Mouse (Mus musculus) left cerebral cortex, adult 9 months (tissue): ENCODE measurements around the gene Fars2.
"Not testable (repeated sequence)": the region's sequence is repeated elsewhere in the genome, so short reads cannot be mapped to it uniquely, and the experiment has no call there.

Experiments
- DNase-seq, 2 experiments: peaks; one replicate each; pipeline ENCODE4 v3.0.0; 2022; ENCODE audit warnings: low spot score in 2 of 2

Gene Fars2

GRCm38 (mm10) chr13:36294503-36294902, 177.3 kb downstream of the Fars2 start:
- DNase-seq, result no peak

GRCm38 (mm10) chr13:36295848-36296247, 178.6 kb downstream of the Fars2 start:
- peak in 1 of 2 experiments; percentile 44 for DNase-seq

GRCm38 (mm10) chr13:36296574-36296973, 179.4 kb downstream of the Fars2 start:
- no peak for DNase-seq

DNA sequence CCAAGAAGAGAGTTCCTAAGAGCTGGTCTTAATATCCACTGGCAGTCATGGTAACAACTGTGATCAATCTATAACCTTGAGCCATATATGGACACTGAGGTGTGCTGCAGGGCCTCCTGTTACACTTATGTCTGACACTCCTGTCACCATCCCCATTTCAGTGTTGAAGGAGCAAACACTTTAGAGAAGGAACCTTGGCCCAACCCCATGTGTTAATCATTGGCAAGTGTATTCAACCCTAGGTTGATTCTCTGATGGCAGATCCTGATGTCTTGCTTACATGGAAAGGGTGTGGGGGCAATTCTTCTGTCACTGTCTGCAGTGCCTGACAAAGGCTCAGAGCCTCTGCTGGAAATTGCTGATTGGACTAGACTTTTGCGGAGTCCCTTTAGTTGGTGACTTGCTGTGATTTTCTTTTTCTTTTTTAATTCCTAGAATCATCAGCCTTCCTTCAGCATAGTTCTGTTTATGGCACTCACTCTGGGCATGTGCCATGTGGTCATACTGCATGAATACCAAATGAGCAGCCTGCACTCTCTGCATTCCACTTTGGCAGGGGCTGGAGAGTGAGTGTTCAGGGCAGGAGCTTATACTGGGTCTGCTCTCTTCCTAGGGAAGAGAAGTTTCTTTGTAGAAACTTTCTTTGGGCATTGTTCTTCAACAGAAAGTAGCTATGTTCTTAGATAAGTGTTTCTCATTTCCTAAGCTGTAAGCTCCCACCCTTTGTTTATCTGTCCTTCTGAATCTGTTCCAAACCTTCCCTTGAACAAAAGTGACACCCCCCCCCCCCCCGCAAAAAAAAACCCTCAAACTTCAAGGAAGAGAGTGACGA, 181.0 kb downstream of the Fars2 start:
- no peak for DNase-seq

DNA sequence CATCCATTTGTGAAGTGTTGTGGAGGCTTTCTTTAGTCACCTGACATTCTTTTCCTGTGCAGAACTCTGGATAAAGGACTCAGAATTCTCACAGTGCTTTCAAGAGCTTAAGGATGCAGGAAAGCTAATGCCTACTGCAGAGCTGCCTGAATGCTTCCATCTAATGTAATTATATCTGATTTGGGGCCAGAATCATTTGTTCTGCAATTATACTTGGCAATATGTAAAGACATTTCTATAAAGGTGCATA, 181.5 kb downstream of the Fars2 start:
- no peak for DNase-seq

GRCm38 (mm10) chr13:36302770-36303169, 185.6 kb downstream of the Fars2 start:
- no peak for DNase-seq

- DNase-seq, result no peak
Measured at GRCm38 (mm10) chr13:36305306-36305705, 188.1 kb downstream of the Fars2 start.

DNA sequence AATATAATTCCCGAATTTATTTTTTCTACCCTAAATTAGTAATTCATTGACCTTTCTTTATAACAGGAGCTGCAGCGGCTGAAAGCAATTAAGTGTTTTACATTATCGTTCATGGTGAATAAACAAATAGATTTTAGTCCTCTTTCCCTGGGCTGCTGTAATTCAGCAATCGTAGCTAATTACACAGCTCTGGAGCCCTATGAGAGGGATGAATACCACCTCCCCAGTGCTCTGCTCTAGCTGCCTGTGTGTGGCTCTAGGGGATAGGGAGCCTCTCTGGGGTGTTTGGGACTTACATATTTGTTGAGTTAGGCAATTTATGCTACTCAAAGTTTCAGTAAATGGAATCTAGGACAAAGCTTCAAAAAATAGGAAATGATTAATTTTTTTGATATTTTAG, 190.2 kb downstream of the Fars2 start:
- no peak for DNase-seq

DNA sequence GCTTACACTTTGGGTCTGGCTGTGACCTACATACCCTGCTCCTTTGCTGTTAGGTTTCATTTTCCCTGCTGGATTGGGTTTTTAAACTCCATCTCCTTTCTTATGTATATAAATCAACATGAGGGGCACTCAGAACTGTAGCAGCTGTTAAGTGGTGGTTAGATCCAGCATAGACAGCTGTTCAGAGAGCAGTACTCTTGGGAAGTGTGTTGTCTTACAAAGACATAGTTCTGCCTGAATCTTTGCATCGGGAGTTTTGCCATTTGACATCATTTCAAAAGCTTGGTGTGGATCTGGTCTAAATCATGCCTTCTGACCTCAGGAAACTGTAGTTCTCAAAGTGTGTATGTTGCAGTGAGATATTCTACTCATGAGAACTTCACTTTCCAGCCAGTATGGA, 191.9 kb downstream of the Fars2 start:
- no peak for DNase-seq

DNA sequence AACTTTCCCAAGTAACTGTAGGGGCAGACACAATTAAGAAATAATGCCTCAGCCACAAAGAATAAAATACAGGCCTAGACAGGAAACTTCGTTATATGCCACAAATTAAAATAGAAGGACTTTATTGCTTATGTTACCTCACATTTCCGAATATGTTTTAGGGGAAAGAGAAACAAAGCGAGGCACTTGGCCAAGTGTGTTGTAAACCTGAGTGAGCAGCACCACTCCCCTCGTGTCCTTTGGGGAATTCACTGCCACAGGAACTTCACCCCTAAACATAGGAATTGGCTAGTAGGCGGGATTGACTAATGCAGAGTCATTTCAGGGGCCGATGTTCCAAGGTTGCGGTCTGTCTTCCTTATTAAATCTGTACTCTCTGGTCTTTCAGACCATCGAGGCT, 197.0 kb downstream of the Fars2 start:
- no peak for DNase-seq

GRCm38 (mm10) chr13:36314860-36315800, 197.9 kb downstream of the Fars2 start:
- no peak for DNase-seq

- DNase-seq, result no peak
Measured at GRCm38 (mm10) chr13:36317824-36318223, 200.6 kb downstream of the Fars2 start.

DNA sequence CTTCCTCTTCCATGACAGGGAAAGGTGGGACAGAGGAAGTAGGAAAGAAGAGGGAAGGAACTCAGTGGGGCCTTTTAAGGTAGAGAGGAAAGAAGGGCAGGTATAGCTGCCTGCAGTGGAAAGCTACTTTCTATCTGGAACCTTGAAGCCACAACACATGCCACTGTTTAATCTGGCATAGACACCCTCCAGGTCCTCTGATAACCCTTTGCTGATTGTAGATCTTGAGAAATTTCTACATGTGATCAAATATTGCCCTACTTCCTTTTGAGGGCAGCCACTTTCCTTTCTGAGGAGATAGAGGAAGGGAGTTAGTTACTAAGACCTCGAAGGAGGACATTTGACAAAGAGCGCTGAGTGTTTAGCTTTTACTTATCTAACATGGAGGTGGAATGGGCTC, 207.4 kb downstream of the Fars2 start:
- DNase-seq, result no peak

- DNase-seq, result no peak
Measured at GRCm38 (mm10) chr13:36326539-36326938, 209.3 kb downstream of the Fars2 start.

DNA sequence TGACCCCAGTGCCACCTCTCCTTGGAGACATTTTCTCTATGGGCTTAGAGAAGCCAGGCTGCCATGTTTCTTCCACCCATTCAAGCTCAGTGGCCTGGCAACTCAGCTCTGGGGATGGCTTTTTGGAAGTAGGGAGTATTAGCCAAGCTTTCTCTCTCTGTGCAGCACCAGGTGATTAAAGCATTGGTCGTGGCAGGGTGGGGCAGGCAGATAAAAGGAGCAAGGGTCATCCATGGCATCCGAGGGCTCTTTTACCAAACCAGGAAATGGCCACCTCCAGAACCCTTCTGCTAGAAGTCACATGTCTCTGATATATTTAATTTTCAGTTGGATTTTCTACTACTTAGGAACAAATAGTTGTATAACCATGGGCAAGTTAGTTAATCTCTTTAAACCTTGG, 212.7 kb downstream of the Fars2 start:
- no peak for DNase-seq

GRCm38 (mm10) chr13:36330542-36330941, 213.3 kb downstream of the Fars2 start:
- DNase-seq, result no peak

DNA sequence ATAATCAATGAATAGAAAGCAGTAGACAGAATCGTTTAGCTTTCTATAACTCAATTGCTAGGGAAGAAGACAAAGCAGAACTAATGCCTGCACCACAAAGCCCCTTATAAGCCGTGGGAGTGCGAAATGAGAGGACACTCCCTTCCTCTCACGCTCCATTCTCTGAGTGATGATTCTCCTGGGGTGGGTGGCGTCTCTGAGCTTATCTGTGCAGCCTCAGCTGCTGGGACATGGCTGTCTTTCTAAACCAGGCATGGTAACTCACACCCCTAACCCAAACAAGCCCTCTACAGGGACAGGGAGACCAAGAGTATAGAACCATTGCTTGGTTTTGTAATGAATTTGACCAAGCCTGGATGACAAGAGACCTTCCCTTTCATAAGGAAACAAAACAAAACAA, 217.5 kb downstream of the Fars2 start:
- no peak for DNase-seq

DNA sequence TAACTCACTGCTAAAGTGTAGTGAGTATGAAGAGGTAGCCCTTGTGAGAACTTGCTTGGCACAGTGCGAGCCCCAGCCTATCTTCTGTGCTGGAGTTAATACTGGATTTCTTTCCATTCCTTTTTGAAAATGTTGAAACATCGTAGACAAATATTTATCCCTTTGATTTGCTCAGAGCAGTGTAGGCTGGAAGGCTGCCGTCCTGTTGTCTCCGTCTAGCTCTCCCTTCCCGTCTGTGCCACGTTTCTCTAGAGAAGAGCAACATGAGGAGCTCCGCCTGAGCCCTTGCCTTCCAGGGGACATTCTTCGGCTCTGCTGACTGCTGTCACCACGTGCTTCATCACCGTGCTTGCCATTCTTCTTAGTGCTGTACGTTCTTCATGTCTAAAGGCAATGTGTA, 234.3 kb downstream of the Fars2 start:
- DNase-seq, result no peak

- DNase-seq, result no peak
Measured at GRCm38 (mm10) chr13:36357469-36357868, 240.3 kb downstream of the Fars2 start.

GRCm38 (mm10) chr13:36361419-36361818, 244.2 kb downstream of the Fars2 start:
- DNase-seq, result no peak

DNA sequence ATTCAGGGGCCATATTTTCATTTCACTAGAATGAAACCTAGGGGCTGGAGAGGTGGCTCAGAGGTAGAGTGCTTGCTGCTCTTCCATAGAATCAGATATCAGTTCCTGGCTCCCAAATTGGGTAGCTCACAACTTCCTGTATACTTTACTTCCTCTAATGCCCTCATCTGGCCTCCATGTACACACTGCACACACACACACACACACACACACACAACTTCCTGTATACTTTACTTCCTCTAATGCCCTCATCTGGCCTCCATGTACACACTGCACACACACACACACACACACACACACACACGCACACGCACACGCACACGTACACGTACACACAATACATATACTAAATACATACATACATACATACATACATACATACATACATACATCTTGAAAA, 248.5 kb downstream of the Fars2 start:
- DNase-seq, result not testable (repeated sequence)

DNA sequence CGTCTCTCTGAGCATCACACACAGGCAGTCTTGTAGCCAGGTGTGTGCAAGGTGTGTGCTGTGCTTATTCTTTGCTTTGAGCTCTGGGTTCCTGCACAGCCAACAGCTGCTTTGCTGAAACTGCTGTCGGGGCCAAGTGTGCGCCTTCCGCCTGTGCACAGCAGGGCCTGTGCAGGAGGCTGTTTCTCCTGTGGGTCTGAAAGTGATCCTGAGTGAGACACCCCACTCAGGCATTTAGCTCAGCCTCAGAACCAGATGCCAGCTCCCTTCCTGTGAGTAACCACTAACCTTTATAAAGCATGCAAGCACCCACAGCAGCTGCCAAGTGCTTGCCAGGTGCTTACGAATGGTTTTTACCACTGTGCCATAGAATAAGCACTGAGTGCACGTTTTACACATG, 249.1 kb downstream of the Fars2 start:
- DNase-seq, result peak in 1 of 2 experiments; percentile 40
